Mouse (Mus musculus): ENCODE data around the gene Kctd2. TPM values are rescaled to one million over a fixed set of nuclear protein-coding genes. Genes with fewer than 3 reads are reported as not detected.

Gene Kctd2
- polyA plus RNA-seq, 1 experiment from 2014 or later, result 9.6 TPM

DNA sequence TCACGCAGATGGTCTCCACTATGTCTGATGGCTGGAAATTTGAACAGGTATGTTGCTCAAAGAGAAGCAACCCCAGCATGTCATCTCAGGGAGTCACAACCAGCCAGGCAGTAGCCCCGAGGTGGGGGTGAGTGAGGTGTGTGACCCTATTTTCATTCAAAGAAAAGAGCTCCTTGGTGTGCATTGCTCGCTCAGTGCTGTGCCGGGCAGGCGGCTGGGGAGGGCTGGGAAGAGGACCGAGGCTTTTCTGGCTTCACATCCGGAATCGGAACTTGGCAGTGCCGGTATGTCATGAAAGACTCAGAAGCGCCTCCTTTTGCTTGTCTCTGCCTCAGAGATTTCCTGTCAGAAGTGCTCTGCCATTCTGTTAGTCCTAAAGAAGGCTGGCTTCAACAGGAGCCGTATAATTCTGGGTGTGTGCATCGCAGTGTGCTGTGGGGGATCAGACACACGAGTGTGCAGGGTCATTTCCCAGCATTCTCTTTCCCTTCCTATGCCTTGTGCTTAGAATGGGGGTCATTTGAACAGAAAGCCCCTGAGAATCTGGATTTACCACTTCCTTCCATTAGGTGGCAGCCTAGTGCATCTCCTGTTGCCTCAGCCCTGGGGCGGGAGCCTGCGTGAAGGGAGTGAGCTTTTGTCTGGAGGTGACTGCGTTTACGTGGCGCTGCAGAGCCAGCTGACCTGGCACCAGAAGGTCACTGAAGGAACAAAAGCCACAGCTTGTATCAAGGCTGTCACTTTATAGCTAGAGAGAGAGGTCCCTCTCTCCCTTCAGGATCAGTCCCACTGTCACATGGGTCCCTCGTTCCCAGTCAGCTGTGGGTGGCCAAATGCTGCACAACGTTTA is 7.8 kb downstream of the Kctd2 start:
- WGBS, result 32% methylated on average over 20 of the region's 20 CpGs
- peaks cover 81% of the 10 kb centered on the region for H3K36me3 ChIP-seq
- H3K27me3 ChIP-seq, result no peaks in the 10 kb centered on the region
- H3K4me2 ChIP-seq, result peak overlapping the region; percentile 45
- H3K9ac ChIP-seq, result peak overlapping the region; percentile 51; the same call in 1 of the 2 replicates
- H3K4me3 ChIP-seq, result peak overlapping the region; percentile 19
- ATAC-seq (ENCODE audit: insufficient number of reproducible peaks, insufficient read depth, low FRiP score, low TSS enrichment, low read depth), result no peak
- no peaks in the 10 kb centered on the region for H3K9me3 ChIP-seq
- H3K27ac ChIP-seq, result peak overlapping the region; percentile 23; the same call in 1 of the 2 replicates
- H3K4me1 ChIP-seq, result peaks cover 11% of the 10 kb centered on the region

DNA sequence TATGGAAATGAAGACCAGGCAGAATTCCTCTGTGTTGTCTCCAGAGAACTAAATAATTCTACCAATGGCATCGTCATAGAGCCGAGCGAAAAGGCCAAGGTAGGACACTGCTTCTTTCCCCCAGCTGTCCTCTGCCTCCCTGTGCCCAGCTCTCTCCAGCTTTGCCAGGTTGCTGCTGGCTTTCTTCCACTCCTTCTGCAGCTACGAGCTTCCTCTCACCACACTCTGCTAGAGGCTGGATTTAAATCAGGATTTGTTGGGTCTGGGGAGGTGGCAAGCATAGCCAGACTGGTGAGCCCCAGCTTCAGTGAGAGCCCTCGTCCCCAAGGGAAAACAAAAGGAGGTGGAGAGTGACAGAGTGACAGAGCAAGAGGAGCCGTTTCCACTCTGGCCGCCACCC is 9.4 kb downstream of the Kctd2 start:
- H3K9ac ChIP-seq, result no peak overlapping the region; the same call in 1 of the 2 replicates
- peaks cover 11% of the 10 kb centered on the region for H3K4me1 ChIP-seq
- H3K36me3 ChIP-seq, result peaks cover 79% of the 10 kb centered on the region
- H3K9me3 ChIP-seq, result no peaks in the 10 kb centered on the region
- no peak overlapping the region for H3K4me3 ChIP-seq
- H3K27me3 ChIP-seq, result no peaks in the 10 kb centered on the region
- 87% methylated on average over 7 of the region's 7 CpGs for WGBS
- no peak for ATAC-seq (ENCODE audit: insufficient number of reproducible peaks, insufficient read depth, low FRiP score, low TSS enrichment, low read depth)
- H3K27ac ChIP-seq, result no peak overlapping the region
- no peak overlapping the region for H3K4me2 ChIP-seq

DNA sequence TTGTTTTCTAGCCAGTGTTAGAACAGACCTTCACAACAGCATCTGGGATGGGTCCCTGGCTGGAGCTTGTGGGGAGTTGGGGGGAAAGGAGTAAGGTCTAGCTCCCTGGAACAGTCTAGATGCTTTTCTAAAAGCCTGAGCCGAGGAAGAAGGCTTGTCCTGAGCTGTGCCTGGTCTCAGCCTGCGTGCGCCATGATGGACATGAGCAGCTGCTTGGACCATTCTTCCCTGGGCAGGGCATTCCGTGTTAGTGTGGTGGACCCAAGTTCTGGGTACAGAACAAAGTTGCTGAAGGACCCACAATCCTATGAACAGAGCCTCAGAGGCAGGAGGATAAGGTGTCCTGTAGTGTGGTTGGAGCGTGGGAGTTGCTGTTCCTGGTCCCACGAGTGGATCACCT is 10.6 kb downstream of the Kctd2 start:
- no peak overlapping the region for H3K4me2 ChIP-seq
- no peaks in the 10 kb centered on the region for H3K9me3 ChIP-seq
- no peak for ATAC-seq (ENCODE audit: insufficient number of reproducible peaks, insufficient read depth, low FRiP score, low TSS enrichment, low read depth)
- H3K4me1 ChIP-seq, result peaks cover 17% of the 10 kb centered on the region
- no peak overlapping the region for H3K27ac ChIP-seq
- H3K4me3 ChIP-seq, result no peak overlapping the region
- 86% methylated on average over 6 of the region's 6 CpGs for WGBS
- H3K27me3 ChIP-seq, result 0 out of 2 replicates have a peak, but pooled peaks cover 2% of the 10 kb centered on the region
- H3K36me3 ChIP-seq, result peaks cover 69% of the 10 kb centered on the region
- H3K9ac ChIP-seq, result no peak overlapping the region

DNA sequence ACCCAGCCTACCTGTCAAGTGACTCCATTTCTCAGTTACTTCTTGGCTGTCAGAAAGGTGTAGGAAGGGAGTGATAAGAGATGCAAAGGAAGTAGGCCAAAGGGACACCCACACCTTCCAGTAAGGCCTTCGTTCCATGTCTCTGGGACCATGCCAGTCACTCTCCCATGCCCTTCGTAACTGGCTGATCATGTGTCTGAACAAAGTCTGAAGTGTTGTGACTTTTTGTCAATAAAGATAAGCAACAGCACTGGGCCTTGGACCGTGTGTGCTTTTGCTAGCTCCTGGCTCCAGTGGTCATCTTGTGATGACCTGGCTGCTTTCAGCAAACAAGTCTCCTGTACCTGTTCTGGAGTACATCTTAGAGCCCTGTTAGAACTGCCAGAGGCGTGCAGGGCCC is 12.9 kb downstream of the Kctd2 start:
- ATAC-seq (ENCODE audit: insufficient number of reproducible peaks, insufficient read depth, low FRiP score, low TSS enrichment, low read depth), result no peak
- 79% methylated on average over 4 of the region's 4 CpGs for WGBS
- H3K27me3 ChIP-seq, result 0 out of 2 replicates have a peak, but pooled peaks cover 2% of the 10 kb centered on the region

DNA sequence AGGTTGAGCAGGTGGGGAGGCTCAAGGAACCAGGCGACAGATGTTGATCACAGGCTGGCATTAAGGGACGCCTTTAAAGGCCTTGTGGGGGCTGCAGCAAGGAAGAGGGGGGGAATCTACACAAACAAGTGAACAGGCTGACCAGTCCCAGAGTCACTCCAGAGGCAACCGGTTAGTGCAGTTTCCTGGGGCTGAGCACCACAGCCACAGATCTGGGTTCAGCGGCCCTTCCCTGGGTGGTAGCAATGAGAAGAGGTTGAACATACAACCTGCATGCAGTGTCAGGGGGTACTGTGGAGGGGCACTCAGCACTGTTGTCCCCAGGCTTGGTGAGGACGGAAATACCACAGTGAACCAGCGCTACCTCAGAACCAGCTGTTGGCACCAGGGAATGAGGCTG is 13.4 kb downstream of the Kctd2 start:
- H3K27me3 ChIP-seq, result 0 out of 2 replicates have a peak, but pooled peaks cover 2% of the 10 kb centered on the region
- H3K36me3 ChIP-seq, result peaks cover 45% of the 10 kb centered on the region
- no peak for ATAC-seq (ENCODE audit: insufficient number of reproducible peaks, insufficient read depth, low FRiP score, low TSS enrichment, low read depth)
- no peak overlapping the region for H3K27ac ChIP-seq
- no peaks in the 10 kb centered on the region for H3K9me3 ChIP-seq
- no peak overlapping the region for H3K4me2 ChIP-seq
- peaks cover 20% of the 10 kb centered on the region for H3K4me1 ChIP-seq
- WGBS, result 78% methylated on average over 6 of the region's 6 CpGs
- H3K9ac ChIP-seq, result no peak overlapping the region
- no peak overlapping the region for H3K4me3 ChIP-seq

More for the DNA sequence above, 12.9 kb downstream of the Kctd2 start:
- Histone ChIP-seq H3K4me1 (peaks cover 24% of the 10 kb centered on the region), H3K9me3 (no peaks in the 10 kb centered on the region), H3K9ac (no peak overlapping the region), H3K36me3 (peaks cover 46% of the 10 kb centered on the region), H3K4me3 (no peak overlapping the region), H3K4me2 (no peak overlapping the region), H3K27ac (no peak overlapping the region)

DNA sequence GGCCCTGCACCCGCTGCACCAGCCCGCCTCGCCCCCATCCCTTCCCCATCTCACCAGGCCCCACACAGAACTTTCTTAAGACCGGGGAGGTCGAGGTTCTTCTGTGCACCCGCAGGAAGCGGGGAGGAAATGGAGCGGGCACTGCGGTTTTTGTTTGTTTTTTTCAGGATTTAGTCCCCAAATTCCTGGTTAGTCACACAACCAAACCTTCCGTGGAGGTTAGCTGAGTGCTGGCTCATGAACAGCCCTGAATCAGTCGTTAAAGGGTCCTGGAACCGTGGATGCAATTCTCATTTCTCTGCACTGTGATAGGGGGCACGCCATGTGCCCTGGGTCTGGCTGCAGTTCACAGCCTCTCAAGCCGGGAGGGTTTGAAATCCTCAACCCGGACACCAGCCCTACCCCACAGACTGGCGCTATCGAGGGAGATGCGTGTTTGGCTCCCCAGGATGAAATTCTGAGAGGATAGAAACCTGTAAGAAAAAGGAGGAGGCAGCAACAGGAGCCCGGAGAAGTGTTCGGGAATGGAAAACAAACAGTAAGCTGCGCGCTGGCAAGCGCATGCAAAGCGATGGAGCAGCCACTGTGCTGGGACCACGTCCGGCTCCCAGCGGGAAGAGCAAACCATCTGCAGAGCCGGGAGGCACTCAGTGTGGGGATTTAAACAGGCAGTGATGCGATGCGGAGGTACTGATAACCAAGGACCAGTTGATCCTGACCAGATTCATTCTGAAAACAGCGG is 15.8 kb downstream of the Kctd2 start:
- H3K4me2 ChIP-seq, result peak overlapping the region; percentile 65
- H3K36me3 ChIP-seq, result peaks cover 23% of the 10 kb centered on the region
- H3K9ac ChIP-seq, result peak overlapping the region; percentile 64
- 4% methylated on average over 31 of the region's 31 CpGs for WGBS
- no peak for ATAC-seq (ENCODE audit: insufficient number of reproducible peaks, insufficient read depth, low FRiP score, low TSS enrichment, low read depth)
- H3K4me3 ChIP-seq, result peak overlapping the region; percentile 36
- 0 out of 2 replicates have a peak, but pooled peaks cover 2% of the 10 kb centered on the region for H3K27me3 ChIP-seq
- H3K9me3 ChIP-seq, result no peaks in the 10 kb centered on the region
- peaks cover 20% of the 10 kb centered on the region for H3K4me1 ChIP-seq
- H3K27ac ChIP-seq, result peak overlapping the region; percentile 28; the same call in 1 of the 2 replicates

DNA sequence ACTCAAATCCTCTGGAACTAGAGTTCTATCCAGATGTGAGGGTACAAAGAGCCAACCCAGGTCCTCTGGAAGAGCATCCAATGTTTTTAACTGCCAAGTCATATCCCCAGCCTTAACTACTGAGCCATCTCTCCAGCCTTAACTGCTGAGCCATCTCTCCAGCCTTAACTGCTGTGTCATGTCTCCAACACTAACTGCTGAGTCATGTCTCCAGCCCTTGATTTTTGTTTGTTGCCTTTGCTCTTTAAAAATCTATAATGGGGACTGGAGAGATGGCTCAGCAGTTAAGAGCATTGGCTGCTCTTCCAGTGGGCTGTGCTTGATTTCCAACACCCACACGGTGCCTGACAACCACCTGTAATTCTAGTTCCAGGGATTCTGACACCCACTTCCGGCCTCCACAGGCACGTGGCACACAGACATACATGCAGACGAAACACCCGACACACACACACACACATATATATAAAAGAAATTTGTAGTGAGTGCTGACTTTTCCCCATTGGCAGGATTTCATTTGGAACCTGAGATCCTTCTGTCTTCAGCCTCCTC is 17.7 kb downstream of the Kctd2 start:
- no peak overlapping the region for H3K4me3 ChIP-seq
- no peaks in the 10 kb centered on the region for H3K9me3 ChIP-seq
- H3K36me3 ChIP-seq, result peaks cover 4% of the 10 kb centered on the region; the same call in 1 of the 2 replicates
- no peak for ATAC-seq (ENCODE audit: insufficient number of reproducible peaks, insufficient read depth, low FRiP score, low TSS enrichment, low read depth)
- no peak overlapping the region for H3K4me2 ChIP-seq
- WGBS, result 62% methylated on average over 5 of the region's 5 CpGs
- H3K4me1 ChIP-seq, result peaks cover 20% of the 10 kb centered on the region
- H3K27ac ChIP-seq, result no peak overlapping the region
- H3K9ac ChIP-seq, result no peak overlapping the region
- H3K27me3 ChIP-seq, result 0 out of 2 replicates have a peak, but pooled peaks cover 2% of the 10 kb centered on the region

DNA sequence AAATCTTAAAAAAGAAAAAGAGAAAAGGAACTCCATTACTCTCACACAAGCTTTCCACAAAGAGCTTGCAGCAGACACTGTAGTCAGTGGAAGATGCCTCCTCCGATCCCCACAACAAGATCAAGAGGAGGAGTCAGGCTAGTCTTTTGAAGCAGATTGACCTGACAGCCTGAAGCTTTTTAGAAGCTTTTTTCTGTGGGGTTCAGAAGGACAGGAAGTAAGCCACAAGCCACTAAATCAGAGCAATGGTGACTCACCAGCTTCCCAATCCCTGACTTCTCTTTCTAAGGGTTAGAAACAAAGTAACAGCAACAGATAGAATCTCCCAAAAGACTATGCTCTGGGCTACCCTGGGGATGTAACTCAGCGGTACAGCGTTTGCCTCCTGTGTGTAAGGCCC is 19.4 kb downstream of the Kctd2 start:
- 82% methylated on average over 3 of the region's 3 CpGs for WGBS
- peaks cover 20% of the 10 kb centered on the region for H3K4me1 ChIP-seq
- no peak overlapping the region for H3K4me3 ChIP-seq
- H3K36me3 ChIP-seq, result no peaks in the 10 kb centered on the region
- ATAC-seq (ENCODE audit: insufficient number of reproducible peaks, insufficient read depth, low FRiP score, low TSS enrichment, low read depth), result no peak
- H3K9ac ChIP-seq, result no peak overlapping the region
- H3K27me3 ChIP-seq, result 0 out of 2 replicates have a peak, but pooled peaks cover 2% of the 10 kb centered on the region
- H3K9me3 ChIP-seq, result no peaks in the 10 kb centered on the region
- no peak overlapping the region for H3K4me2 ChIP-seq
- H3K27ac ChIP-seq, result no peak overlapping the region

DNA sequence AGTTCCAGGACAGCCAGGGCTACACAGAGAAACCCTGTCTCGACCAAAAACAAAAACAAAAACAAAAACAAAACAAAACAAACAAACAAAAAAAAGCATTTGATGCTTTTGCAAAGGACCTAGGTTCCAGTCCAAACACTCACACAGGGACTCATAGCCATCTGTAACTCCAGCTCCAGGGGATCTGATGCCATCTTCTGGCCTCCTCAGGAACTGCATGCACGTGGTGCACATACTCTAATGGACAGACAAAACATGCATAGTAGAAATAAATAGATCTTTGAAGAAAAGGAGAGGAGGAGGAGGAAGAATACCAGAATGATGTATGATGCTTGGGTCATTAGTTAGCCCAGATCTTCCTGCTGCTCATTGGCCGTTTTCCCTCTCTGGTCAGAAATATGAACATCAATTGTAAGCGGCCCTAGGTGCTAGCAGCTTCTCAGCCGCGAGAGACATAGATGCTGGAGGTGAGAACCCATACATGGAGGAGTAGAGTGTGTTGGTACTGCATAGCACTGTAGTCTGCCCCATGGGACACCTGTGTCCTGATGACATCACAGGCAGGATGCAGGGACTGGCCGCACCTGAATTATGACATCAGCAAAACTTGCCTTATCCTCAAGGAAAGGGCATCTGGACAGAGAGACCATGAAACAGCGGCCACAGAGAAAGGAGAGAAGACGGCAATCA is 20.1 kb downstream of the Kctd2 start, which contains the start of gene Trim80:
Gene Trim80, plus strand, starts transcription at position 640 of the 690 bp plus-strand sequence.
- Histone ChIP-seq H3K4me3 (no peak within 1 kb of the TSS), H3K9me3 (no peaks in the 10 kb centered on the region), H3K4me1 (peaks cover 19% of the 10 kb centered on the region), H3K27me3 (no peaks in the 10 kb centered on the region), H3K36me3 (no peaks in the 10 kb centered on the region), H3K9ac (no peak within 1 kb of the TSS), H3K4me2 (peak within 1 kb of the TSS; percentile 16; the same call in 1 of the 2 replicates), H3K27ac (no peak within 1 kb of the TSS)
- no peak for ATAC-seq (ENCODE audit: insufficient number of reproducible peaks, insufficient read depth, low FRiP score, low TSS enrichment, low read depth)
- WGBS, result 94% methylated on average over 9 of the region's 9 CpGs

DNA sequence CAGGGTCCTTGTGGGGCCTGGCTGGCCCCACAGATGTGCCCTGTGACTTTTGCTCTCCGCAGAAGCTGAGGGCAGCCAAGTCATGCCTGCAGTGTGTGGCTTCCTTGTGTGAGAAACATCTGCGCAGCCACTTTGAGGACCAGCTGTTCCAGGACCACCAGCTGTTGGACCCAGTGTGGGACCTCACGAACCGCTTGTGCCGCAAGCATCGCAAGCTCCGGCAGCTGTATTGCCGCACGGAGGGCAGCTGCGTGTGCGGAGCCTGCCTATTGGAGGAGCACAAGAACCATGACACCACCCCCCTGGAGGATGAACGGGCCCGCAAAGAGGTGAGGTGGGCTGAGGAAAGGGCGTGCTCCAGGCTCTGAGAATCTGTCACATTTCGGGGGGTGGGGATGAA is 21.5 kb downstream of the Kctd2 start:
- Histone ChIP-seq H3K27ac (no peak overlapping the region), H3K9me3 (no peaks in the 10 kb centered on the region), H3K9ac (no peak overlapping the region), H3K4me1 (peaks cover 6% of the 10 kb centered on the region), H3K4me2 (peak overlapping the region; percentile 16; the same call in 1 of the 2 replicates), H3K27me3 (no peaks in the 10 kb centered on the region), H3K36me3 (no peaks in the 10 kb centered on the region), H3K4me3 (no peak overlapping the region)
- no peak for ATAC-seq (ENCODE audit: insufficient number of reproducible peaks, insufficient read depth, low FRiP score, low TSS enrichment, low read depth)
- 38% methylated on average over 15 of the region's 15 CpGs for WGBS

DNA sequence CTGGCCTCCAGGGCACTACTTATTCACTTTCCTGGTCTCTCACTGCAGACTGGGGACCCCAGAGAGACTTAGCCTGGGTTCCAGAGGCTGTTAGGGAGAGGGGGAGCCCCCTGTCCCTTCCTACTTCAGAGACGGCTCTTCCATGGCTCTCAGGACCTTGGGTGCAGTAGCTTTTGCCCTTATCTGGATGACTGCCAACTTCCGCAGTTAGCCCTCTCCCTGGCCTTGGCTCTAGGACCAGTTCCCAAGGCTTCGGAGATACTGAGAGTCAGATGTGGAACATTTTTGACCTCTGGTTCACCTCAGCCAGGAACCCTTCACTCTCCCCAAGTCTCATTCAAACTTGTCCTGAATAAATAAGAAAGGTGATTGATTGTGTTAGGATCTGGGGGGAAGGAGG is 27.0 kb downstream of the Kctd2 start:
- no peak overlapping the region for H3K9ac ChIP-seq
- ATAC-seq (ENCODE audit: insufficient number of reproducible peaks, insufficient read depth, low FRiP score, low TSS enrichment, low read depth), result no peak
- 0 out of 2 replicates have a peak, but pooled peaks cover 5% of the 10 kb centered on the region for H3K4me1 ChIP-seq
- H3K27ac ChIP-seq, result no peak overlapping the region
- H3K4me2 ChIP-seq, result no peak overlapping the region
- no peak overlapping the region for H3K4me3 ChIP-seq
- H3K36me3 ChIP-seq, result no peaks in the 10 kb centered on the region
- WGBS, result 57% methylated on average over 3 of the region's 3 CpGs
- H3K9me3 ChIP-seq, result no peaks in the 10 kb centered on the region
- no peaks in the 10 kb centered on the region for H3K27me3 ChIP-seq
